Comparison of ENCODE assay signal across 22 mouse cellular contexts in genomic region chr9:25539461-25539860, GRCm38 (mm10). TPM values are rescaled to one million over a fixed set of nuclear protein-coding genes. Genes with fewer than 3 reads are reported as not detected.
DNase-seq lines count a peak whose midpoint lies in the region; ATAC-seq and TF ChIP-seq lines count a peak whose summit lies in the region.
"Had no signal": no experiment of that assay in that cellular context is flagged by ENCODE, and none has a peak within 500 bp of the region (broad histone marks: within the 10 kb centered on the region; RNA-seq: fewer than 3 reads in every experiment).

No protein-coding gene starts in this region.

- no peak for TF ChIP-seq CTCF in gastrocnemius, adult 2 months (IDR thresholded peaks at IDR 0.05)

- H3K27ac ChIP-seq in gastrocnemius, adult 2 months, result peak overlapping the region; percentile 39; the same call in 1 of the 2 replicates
- H3K27ac ChIP-seq: embryonic facial prominence, embryonic 13.5 days; forebrain, embryonic 12.5 days; heart, embryonic 10.5 days; hindbrain, embryonic 10.5 days; hindbrain, embryonic 15.5 days had no signal

- ATAC-seq in granulocyte monocyte progenitor cell, adult 5-6 weeks (replicated peaks; ENCODE audit: poor library complexity, severe bottlenecking), result peak; percentile 33
- ATAC-seq: activated CD4-positive, CD25-positive, alpha-beta regulatory T cell, adult 4 months; forebrain, embryonic 16.5 days; Patski had no signal

- DNase-seq in gastrocnemius, adult 2 months, result no peak
- DNase-seq in gastrocnemius, postnatal 4 days (ENCODE audit: low spot score in 2 of 2), result no peak
- DNase-seq in lung, postnatal 36 days, result peak; percentile 56
- DNase-seq in lung, postnatal 10 days, result no peak
- no peak for DNase-seq in layer of hippocampus, postnatal 14 days (ENCODE audit: low spot score in 2 of 2)
- no peak for DNase-seq in embryo, embryonic 10.5 days (ENCODE audit: low spot score)
- DNase-seq: adrenal gland, adult 2 months; adrenal gland, postnatal 25 days; cerebellum, adult 2 months; cerebellum, postnatal 10 days; gastrocnemius, postnatal 14 days; heart, adult 18-20 months; heart, postnatal 10 days had no signal

- no peak overlapping the region for H3K4me3 ChIP-seq in gastrocnemius, adult 2 months
- H3K4me3 ChIP-seq: embryonic facial prominence, embryonic 13.5 days; forebrain, embryonic 12.5 days; heart, embryonic 10.5 days; hindbrain, embryonic 10.5 days; hindbrain, embryonic 15.5 days had no signal

- intact Hi-C loops in gastrocnemius, adult 2 months (cut with DNase I), result no loop called here

RNA-seq across cellular contexts. Expression of gene Eepd1, which starts 58.1 kb away (rescaled TPM):
- 100 to 1,000 TPM in 1 of 2 experiments, 10 to 100 TPM in 1; 99.2 to 114 TPM for total RNA-seq in gastrocnemius, adult 2 months (2021)
- total RNA-seq in gastrocnemius, postnatal 4 days (2021), result 10 to 100 TPM; 33.1 to 35.5 TPM
- total RNA-seq in granulocyte monocyte progenitor cell, adult 5-6 weeks (2014; fragmentation: Nextera tagmentation), result 9.3 and 9.9 TPM in 2 replicates
- total RNA-seq in granulocyte monocyte progenitor cell, adult 5-6 weeks (2017), result 12.1 and 13.7 TPM in 2 replicates
- total RNA-seq in layer of hippocampus, postnatal 14 days (2021), result 10 to 100 TPM; 12.5 to 14.4 TPM
